Mouse (Mus musculus): ENCODE data around the gene Ice2.

DNA sequence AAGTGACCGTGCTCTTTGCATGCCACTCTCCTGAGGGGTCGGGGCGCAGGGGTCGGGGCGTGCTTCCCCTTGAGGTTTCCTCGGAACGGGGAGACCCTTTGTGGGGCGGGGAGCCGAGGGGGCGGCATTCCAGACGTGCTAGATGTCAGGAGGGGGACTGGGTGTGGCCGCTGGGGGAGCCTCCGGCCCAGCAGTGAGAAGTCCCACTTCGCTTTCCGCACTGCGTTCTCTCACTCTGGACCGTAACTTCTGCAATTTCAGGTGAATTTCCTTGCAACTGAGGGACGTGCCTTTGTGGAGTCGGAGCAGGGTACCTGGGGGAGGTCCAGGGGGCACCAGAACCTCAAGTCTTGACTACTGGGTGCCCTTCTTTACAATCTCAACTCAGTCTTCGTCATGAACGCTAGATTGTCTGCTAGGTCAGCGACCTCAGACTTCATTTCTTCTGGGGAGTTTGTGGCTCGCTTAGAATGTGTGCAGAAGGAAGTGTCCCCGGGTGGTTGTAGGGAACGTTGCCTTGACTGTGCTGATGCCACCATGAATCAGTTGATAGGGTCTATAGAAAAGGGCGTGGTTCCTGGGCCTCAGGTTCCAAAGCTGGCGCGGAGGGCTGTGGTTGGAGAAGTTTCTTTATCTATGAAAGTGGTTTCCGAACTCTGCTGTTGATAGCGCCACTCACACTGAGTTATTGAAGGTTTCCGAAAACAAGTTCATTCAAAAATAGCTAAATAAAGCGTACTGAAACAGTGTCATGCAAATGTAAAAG, 56.4 kb downstream of the Ice2 start:
- TF ChIP-seq POLR2A (IDR thresholded peaks at IDR 0.05; ENCODE audit: control insufficient read depth, low read depth, low read length): no peak; the same call in 1 of the 2 replicates
- TF ChIP-seq CTCF (IDR thresholded peaks at IDR 0.05; ENCODE audit: control insufficient read depth, insufficient read depth, insufficient replicate concordance, low read depth, low read length): no peak
